Mouse (Mus musculus) 3T3-L1 (cell line): ENCODE data around the gene Snd1.

Source experiments
- DNase-seq: peaks from one replicate; pipeline ENCODE4 v3.0.0-alpha.2; 2015; ENCODE audit warnings: low read depth, low spot score

The Snd1 gene

GRCm38 (mm10) chr6:28593708-28594107 lies 118.8 kb downstream of the Snd1 start:
- no peak for DNase-seq

DNA sequence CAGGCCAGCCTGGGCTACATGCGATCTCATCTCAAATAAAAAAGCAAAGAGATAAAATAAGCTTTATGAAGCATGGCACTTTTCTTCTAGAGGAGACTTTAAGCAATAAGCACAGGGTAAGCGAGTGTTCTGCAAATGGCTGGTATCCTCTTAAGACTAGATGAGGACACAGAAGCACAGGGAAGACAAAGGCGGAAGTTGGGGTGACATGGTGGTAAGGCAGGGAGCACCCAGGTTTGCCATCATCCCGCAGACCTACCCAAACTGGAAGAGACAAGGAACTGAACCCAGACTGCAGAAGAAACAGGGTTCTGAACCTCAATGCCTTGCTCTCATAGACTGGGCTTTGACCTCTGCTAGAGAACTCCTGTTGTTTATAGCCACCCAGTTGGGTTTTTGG lies 119.8 kb downstream of the Snd1 start:
- no peak for DNase-seq

DNA sequence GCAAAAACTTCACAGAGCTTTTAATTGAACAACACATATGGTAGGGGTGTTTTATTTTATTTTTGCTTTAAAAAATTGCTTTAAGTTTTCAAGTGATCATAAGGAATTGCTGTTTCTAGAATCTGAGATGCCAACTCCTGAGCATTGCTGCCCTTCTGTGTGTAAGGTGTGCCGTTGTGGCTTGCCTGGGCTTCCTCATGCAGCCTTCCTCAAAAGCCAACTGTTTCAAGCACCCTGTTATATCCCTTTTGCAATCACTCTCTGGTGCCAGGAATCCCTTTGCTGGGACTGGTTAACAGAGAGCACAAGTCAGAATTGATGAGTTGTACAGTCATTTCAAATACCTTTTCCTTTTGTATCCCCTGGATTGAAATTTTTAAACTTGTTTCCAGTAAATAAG lies 120.3 kb downstream of the Snd1 start:
- DNase-seq, result no peak

DNA sequence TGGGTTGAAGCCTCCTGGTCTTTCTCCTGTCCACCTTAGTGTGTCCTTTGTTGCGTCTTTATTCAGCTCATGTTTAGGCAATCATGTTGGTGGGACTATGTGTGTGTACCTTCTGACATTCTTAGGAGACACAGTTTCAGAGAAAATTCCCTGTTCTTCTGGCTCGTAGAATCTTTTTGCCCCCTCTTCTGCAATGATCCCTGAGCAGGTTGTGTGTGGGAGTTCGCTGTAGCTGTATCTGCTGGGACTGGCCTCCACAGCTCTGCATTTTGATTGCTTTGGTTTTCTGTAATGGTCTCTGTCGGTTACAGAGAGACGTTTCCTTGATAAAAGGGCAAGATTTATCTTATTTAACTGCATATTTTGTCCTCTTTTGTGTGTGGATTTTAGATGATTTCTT lies 122.3 kb downstream of the Snd1 start:
- no peak for DNase-seq

GRCm38 (mm10) chr6:28599120-28599519 lies 124.2 kb downstream of the Snd1 start:
- DNase-seq, result no peak

DNA sequence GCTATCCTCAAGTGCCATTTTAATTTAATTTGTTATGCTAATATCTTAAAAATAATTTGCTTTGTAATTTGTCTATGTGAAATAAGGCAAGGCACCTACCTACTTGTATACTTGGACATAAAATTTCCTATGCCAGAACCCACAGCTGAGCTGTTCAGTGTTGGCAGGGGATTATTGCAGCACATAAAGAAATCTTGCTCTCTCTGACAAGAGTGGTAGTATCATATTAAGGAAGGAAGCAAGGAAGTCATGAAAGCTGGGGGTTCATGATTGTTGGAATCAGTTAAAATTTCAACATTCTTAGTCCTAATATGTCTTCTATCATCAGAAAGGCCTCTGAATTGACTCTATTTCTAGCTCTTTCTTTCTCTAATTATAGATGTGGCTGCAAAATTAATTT lies 125.5 kb downstream of the Snd1 start:
- DNase-seq, result no peak

- no peak for DNase-seq
These were observed 128.5 kb downstream of the Snd1 start for GRCm38 (mm10) chr6:28603401-28603800.

DNA sequence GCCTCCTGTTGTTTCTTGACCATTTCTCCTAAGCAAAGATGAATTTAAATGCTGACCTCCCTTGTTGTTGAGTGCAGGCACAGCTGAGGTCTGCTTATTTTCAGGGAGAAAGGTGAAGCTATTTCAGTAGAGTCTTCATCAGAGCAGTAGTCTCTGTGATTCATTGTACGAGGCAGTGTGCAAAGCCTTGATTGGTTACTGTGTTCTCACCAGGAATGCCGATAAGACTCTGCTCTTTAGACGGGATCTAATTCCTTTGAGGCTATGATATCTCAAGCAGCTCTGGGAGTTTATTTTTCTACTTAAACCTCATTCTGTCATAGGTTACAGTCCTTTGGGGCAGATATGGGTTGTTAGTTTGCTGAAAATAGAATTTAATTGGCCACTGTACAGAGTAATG lies 128.9 kb downstream of the Snd1 start:
- no peak for DNase-seq

GRCm38 (mm10) chr6:28609291-28609690 lies 134.4 kb downstream of the Snd1 start:
- DNase-seq, result no peak

GRCm38 (mm10) chr6:28610127-28610526 lies 135.2 kb downstream of the Snd1 start:
- DNase-seq, result no peak

DNA sequence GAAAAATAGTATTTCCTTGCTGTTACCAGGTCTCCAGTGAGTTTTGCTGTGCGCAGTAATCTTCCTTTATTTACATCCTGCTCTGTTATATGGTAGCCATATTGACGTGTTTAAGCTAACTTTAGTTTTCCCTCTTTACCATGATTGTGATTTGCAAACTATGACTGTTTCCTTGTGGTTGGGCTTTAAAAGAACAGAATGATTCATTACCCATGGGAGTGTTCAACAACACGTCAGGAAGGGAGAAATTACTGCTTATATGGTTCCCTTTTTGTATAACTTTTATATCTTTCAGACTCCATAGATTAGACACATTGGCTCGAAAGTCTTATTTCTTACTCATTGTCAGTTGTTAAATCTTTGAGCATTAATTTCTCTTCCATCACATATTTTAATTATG lies 138.5 kb downstream of the Snd1 start:
- peak; percentile 86 for DNase-seq

GRCm38 (mm10) chr6:28614856-28615255 lies 139.9 kb downstream of the Snd1 start:
- DNase-seq, result no peak

DNA sequence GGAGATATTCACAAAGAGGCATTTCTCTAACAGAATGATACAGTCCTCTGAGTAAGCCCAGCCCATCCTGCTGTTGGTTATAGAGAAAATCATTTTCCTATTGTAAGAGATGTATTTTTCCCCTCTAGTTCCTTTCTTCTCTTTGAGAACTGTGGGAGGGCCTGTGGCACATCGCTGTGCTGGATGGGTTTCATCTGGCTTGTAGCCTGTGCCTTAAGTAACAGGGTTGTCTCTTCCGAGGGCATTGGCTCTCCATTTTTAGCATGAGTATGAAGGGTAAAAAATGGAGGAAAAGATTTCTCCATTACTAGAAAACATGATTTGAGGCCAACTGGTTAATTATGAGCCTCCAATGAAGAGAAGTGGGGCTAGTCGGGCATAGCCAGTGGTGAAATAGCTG lies 140.5 kb downstream of the Snd1 start:
- DNase-seq, result no peak

DNA sequence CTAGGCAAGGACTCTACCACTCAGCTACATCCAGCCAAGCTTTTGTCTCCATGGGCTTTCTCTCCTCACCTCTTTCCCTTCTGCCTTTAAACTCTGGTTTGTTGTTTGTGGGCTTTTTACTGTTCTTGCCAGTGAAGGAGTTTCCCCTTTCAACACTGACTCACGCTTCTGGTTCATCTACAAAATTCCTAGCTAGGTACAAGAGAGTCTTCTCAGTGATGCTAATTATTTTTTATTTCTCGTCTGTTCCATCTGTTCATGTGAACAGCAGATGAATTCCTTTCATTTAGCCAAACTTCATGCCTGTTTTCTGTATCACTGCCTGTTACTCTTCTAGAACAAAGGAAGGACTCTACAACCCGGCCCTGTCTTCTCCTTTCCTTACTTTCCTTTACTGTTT lies 141.0 kb downstream of the Snd1 start:
- DNase-seq, result no peak

DNA sequence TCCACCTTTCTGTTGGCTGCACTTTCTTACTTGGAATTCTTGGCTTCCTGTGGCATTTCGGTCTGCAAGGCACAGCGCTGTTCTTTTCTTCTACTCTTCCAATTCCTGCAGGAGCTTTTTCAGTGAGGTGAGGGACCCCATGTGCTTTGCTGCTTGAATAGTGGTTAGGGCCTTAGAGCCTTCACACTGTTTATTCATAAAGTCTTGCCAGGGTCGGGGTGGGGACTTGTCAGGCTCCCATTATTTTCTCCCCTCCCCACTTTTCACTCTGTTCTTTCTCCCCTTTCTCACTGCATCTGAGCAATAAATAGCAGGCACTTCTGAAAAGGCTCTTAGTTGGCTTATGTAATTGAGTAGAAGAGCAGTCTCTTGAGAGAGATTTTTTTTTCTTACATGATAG lies 143.4 kb downstream of the Snd1 start:
- DNase-seq, result no peak

GRCm38 (mm10) chr6:28618751-28619153 lies 143.8 kb downstream of the Snd1 start:
- no peak for DNase-seq

GRCm38 (mm10) chr6:28621431-28621830 lies 146.5 kb downstream of the Snd1 start:
- DNase-seq, result no peak

- DNase-seq, result no peak
These were observed 147.0 kb downstream of the Snd1 start for GRCm38 (mm10) chr6:28621961-28622360.

DNA sequence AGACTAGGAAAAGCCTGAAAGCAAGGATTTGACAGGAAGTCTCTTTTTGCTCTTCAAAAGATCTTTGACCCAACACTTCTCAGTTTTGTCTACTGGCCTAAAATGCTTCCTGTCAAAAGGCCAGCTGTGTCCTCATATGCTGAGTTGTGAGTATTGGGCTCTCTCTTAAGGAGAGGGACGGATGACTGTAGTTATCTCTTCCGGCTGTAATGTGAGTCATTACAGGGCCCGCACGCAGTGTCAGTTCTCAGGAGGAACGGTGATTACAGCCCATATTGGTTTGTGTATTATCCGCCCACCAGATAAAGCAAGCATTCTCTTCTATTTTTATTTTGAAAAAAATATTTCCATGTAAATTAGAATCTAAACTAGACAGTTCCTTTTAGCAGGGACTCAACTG lies 147.6 kb downstream of the Snd1 start:
- no peak for DNase-seq

GRCm38 (mm10) chr6:28622963-28623362 lies 148.0 kb downstream of the Snd1 start:
- no peak for DNase-seq

DNA sequence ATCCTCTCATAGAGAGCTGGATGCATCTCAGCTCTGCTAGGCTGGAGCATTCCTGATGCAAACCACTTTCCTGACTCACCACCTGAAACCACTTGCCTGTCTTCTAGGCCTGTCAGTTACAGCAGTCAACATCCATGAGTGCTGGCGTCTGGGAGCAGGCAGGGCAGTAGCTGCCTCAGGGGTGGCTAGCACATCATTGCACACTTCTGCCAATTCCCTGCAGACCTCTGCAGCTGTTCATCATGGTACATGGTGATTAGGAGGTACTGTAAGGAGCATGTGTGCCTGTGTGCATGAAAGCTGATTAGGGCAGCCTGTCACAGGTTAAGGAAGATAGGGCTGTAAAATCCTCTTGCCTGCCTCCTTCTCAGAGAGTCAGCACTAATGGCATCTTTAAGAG lies 153.5 kb downstream of the Snd1 start:
- DNase-seq, result peak; percentile 84

- no peak for DNase-seq
These were observed 154.9 kb downstream of the Snd1 start for GRCm38 (mm10) chr6:28629866-28630265.

GRCm38 (mm10) chr6:28630926-28631325 lies 156.0 kb downstream of the Snd1 start:
- no peak for DNase-seq

GRCm38 (mm10) chr6:28633120-28633519 lies 158.2 kb downstream of the Snd1 start:
- DNase-seq, result no peak

- DNase-seq, result no peak
These were observed 158.7 kb downstream of the Snd1 start for GRCm38 (mm10) chr6:28633656-28634055.
